Mouse (Mus musculus): ENCODE data around the gene Cnnm2. TPM values are rescaled to one million over a fixed set of nuclear protein-coding genes. Genes with fewer than 3 reads are reported as not detected.
A peak's percentile ranks its signal among the peaks of the same experiment; 100 is the strongest.

Gene Cnnm2
- total RNA-seq, 2 experiments from 2014 or later: 2.4 to 3.3 TPM

DNA sequence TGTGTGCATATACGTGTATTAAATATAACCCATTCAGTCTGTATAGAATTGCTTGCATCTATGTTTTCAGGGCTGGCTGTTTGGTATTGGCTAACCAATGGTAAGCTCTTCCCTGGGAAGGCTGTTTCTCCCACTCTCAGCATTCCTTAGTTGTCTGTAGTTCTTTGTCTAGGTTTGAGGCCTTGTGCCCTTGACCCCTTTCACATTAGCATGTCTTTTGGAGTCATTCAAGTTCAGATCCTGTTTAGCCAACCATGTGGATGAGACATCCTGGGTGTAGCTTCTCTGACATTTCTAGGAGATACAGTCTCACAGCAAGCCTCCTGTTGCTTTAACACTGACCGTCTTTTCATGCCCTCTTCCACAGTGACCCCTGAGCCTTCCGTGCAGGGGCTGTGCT is 74.7 kb downstream of the Cnnm2 start:
- DNase-seq: no peak
- intact Hi-C loops (cut with DNase I): no loop called here

DNA sequence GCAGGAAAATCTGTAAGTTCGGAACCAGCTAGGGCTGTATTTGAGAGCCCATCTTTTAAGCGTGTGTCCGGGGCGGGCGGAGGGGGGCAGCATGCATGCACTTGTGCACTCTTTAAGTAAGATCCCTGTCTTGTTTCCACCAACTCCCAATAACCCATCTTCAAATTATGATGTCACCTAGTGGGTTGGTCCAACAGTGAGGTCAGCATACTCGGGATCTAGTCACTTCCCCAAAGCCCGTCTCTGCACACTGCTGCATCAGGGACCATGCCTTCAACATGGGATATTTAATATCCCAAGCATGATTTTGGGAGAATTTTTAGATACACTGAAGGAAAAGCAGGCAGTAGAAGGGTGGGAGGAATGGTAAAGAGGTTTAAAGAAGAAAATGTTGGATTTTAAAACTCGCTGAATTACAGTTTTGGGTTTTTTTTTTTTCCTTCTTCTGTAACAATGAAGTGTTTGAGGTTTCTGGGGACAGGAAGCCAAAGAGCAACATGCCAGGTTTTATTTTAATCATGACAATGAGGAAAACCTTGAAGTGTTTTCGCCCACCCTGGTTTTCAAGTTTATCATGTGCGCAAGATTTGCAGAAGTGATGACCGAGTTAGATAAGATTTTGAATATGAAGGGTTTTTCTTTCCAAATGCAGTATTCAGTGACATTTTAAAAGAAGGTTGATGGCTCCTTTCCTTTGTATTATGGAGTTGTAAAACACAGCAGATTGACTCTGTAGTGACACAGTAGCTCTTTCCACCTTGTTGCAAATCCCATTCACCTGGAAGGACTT is 76.1 kb downstream of the Cnnm2 start:
- intact Hi-C loops (cut with DNase I): no loop called here

DNA sequence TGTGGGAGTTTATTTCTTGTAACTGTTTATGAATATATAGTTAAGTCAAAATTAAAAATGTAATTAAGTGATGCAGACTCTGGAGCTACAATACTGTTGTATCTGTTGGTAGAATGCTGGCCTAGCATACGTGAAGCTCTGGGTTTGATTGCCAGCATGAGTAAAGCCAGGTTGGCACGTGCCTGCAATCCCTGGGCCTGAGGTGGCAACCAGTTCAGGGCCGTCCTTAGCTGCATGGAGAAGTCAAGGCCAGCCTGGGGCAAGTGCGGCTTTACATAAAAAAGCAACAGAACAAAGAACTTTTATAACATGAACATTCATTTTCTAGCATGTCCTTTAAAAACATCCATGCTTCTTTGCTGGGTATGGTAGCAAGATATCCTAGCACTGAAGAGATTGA is 79.6 kb downstream of the Cnnm2 start:
- intact Hi-C loops (cut with DNase I): no loop called here
- DNase-seq: no peak

More for the DNA sequence above, 76.1 kb downstream of the Cnnm2 start:
- DNase-seq: no peak

DNA sequence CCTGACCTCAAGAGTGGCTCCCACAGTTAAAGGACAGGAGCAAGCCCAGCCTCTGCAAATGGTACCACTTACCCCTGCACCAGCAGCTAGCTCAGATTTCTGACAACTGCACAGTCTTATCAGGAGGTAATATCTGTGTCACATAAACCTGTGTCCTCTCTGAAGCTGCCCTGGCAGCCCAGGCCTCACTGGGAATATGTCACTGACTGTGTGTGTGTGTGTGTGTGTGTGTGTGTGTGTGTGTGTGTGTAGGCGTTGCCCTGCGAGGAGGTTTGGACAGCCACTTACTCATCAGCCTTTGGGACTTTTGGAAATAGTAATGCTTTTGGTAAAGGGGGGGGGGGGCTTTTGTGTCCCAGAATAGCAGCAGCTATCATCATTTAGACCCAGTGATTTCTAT is 81.6 kb downstream of the Cnnm2 start:
- DNase-seq: no peak
- intact Hi-C loops (cut with DNase I): no loop called here

DNA sequence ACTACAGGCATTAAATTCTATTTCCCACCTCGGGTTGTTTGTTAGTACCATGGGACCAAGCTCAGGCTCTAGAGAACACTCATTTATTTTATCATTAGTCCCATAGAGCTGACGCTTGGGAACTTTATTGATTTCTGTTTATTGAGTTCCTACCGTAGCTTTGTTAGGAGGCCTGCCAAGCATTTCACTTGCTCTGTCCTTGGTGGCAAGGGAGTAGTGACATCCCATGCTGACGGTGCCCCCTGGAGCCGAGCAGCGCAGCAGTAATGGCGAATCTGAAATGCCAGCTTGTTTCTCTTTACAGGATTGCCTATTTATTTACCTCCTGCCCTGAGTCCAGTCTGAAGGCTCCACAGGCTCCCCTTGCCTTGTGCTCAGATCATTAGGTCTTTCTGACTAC is 84.7 kb downstream of the Cnnm2 start:
- DNase-seq: no peak
- intact Hi-C loops (cut with DNase I): no loop called here

DNA sequence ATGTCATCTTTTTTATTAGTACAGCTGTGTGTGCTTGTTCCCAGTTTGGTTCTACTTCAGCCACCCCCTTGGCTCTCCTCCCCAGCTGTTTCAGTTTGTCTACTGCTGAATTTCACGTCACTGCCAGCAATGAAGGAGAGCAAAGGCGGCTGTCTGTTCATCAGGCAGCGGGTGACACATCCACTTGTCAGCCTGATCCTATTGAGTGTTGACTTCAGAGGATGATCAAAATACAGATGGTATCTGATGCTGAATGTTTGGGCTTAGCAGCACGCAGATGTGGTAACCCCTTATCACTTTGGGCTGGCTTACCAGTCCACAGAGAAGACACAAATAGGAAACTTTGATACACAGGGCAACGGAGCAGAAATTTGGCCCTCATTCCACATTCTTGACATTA is 85.1 kb downstream of the Cnnm2 start:
- intact Hi-C loops (cut with DNase I): no loop called here
- no peak for DNase-seq

DNA sequence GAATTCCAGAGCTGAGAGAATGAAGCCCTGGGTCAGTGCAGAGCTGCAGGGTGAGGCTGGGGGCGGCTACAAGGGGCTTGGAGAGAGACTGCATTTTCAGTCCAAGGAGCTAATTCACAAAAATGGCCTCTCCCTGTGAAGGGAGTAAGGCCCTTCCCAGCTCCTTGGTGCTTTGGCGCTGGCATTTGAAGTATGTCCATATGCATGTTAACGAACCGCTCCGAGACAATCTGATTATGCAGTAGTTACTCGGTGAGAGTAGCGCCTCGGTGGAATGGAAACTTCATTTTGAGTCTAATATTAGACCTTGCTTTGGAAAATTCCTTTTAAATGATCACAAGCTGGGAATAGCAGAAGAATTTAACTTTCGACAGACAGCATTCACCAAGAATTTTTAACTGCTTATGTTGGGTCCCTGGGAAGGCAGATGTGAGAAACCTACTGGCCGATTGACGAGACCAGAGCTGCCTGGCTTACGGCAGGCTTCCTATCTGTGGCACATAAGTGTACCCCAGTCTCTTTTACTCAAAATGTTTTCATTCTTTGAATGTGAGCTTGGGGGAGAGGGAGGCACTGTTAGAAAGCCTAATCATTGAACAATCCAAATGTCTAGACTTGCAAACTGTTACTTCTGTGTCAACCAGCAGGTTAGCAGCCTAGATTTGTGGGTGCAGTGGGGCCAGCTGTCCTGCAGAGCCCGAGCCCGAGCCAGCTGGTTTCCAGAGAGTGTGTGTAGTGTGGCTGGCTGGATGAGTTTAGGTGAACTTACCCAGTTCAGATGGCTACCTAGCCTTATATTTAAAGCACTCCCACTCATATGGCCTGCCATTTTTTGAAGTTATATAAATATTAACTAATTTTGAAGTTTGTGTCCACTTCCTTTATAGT is 87.2 kb downstream of the Cnnm2 start:
- intact Hi-C loops (cut with DNase I): no loop called here
- DNase-seq: no peak

DNA sequence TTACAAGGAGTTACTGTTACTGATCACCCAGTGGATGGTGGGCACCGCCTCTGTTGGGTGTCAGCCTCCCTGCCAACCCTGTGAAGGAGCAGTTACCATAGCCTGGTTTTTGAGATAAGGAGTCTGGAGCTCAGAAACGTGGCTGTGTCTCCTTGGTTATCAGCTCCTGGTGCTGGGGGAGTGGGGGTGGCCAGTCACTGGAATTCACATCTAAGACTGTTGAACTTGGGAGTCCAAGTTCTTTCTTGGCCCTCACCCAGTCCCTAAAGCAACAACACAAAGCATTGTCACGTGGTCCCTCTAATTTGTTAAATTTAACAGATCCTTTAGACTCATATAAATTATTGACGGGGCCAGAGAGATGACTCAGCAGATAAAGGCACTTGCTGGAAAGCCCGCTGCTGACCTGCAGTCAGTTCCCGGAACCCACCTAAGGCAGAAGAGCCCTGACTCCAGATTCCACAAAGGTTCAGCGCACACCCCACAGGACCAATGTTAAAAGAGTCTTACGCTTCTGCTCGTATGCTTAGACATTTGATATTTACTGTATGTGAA is 88.1 kb downstream of the Cnnm2 start:
- no peak for DNase-seq
- intact Hi-C loops (cut with DNase I): no loop called here

DNA sequence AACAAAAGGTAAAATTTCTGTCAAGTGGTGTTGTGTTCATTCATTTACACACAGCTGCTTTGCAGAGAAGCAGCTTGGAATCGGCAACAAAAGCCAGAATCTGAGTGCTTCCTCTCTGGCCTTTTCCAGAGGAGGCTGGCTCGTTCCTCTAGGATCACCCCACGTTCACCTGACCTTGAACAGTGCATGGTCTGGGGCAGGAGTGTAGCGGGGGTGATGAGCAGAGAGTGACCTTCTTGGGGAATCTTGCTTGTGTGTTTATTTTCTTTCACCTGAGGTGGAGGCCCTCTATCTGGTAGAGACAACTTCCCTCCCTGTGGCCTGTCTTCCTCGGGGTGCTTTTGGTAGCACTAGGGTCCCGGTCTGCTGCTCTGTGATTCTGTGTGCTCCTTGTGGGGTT is 94.8 kb downstream of the Cnnm2 start:
- DNase-seq: no peak
- intact Hi-C loops (cut with DNase I): no loop called here

DNA sequence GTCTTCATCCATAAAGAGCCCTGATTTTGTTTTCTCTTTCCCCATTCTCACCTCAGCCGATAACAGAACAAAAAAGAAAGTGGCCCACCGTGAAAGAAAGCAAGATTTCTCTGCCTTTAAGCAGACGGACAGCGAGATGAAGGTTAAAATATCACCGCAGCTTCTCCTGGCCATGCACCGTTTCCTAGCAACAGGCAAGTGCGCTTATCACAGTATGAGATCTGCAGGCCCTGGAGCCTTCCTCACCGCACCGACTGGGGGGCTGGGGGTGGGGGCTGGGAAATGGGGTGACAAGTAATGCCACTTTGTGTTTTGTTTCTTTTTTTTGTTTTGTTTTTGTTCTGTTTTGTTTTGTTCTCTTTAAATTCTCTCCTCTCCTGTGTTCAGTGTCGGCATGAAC is 95.4 kb downstream of the Cnnm2 start:
- intact Hi-C loops (cut with DNase I): no loop called here
- no peak for DNase-seq

DNA sequence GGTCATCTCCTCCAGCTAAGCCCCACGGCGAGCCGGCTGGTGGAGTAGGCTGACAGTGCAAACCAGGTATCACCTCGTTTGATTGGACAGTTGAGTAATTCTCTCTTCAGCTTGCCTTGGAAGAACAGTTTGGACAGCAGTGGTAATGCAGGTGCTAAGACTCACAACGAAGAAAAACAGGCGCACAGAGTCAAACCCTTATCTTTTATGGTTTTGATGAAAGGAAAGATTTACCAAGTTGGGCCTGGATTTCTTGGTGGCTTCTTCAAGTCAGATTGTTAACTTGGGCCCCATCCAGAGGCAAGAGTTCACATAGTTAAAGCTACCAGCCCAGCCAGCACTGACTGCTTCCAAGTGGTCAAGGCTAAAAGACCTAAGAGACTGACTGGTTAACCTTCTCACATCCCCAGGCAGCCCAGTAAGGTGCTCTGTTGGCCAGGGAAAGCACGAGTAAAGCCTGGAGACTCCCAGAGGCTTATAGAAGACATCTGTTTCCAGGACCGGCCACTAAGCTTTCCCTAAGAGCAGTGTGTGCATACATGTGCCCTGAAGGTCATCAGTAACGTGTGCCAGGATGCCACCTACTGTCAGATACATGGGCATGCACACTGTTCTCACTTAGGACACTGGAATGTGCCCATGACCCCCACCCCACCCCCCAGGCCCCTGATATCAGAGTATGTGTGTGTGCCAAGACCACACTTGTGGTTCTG is 96.0 kb downstream of the Cnnm2 start:
- intact Hi-C loops (cut with DNase I): no loop called here
- no peak for DNase-seq

DNA sequence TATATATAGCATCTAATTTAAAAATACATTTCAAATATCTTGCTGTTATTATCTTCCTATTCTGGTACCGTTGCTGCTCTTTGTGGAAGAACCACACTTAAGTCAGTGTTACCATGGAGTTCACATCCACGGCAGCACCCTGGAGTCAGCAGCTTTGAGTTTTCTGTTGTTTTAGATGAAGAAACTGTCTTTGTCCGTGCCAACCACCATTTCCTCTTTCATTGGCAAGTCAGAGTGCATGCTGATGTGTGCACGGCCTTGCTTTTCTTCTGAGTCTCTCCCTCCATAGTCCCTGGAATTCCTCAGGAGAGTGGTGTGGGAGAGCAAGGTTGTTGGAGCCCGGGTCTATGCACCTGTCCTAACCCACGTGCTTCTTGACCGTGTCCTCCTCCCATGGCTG is 96.8 kb downstream of the Cnnm2 start:
- DNase-seq: no peak
- intact Hi-C loops (cut with DNase I): no loop called here

DNA sequence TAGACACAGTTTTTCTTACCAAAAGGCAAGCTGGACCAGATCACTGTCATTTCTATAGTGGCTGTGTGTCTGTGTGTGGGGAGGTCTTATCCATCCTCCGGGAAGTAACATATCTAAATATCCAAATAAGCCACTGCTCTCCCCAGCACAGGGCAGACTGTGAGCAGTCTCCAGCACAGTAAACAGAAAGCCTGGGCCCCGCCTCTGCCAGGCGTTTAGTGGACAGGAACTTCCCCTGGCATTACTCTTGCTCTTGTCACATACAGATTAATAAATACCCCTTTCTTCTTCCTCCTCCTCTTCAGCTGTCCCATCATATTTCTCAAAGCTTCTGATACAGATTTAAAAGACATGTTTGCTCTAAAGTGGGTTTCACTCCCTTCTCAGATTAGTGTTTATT is 101.2 kb downstream of the Cnnm2 start:
- intact Hi-C loops (cut with DNase I): loop anchor here (10.0 kb wide), 1 partner anchor 268 kb away; the partner anchor contains the start of gene Wbp1l
- DNase-seq: no peak

DNA sequence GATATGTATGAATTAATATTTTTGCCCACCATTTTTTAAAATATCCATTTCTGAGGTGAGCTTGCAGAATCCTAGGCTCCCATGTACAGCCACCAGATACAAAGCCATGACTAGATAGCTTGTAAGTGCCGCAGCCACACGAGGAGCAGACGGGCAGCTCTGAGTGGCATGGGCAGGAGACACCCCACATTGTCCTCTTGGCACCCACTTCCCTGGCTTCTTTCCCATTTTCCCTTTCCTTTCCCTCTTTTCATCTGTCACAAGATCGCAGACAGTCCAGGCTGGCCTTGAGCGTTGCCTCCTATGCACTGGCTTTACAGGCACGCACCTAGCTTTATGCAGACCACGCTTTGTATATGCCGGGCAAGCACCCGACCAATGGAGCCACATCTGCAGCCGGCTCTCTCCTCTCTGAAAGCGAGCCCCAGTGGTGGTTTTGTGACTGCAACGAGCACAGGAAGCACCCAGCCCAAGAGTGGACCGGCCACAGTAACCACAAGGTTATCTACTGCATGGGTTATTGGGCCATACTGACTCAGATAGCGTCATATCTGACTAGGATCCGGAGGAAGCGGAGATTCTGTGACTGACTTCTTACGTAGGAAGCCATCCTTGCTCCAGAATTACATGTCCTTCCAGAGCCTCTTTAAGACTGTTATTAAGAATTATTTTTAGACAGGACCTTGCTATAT is 102.0 kb downstream of the Cnnm2 start:
- intact Hi-C loops (cut with DNase I): loop anchor here (10.0 kb wide), 1 partner anchor 269 kb away; the partner anchor contains the start of gene Wbp1l
- no peak for DNase-seq

DNA sequence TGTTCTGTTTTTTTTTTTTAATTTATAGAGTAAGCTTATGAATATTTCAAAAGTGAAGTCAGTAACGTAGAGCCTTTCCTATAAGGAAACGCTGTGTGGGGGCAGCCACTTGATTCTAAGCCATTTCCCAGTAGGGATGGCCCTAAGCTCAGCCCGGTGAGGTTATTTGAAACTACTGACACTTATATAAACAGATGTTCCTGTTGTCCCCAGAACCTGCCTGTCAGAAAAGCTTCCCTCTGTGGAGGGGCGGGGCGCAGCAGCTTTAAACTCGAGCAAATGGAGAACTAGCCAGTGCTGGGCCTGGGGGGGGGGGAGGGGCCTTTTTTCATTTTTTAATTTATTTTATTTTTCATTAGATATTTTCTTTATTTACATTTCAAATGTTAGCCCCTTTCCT is 102.7 kb downstream of the Cnnm2 start:
- intact Hi-C loops (cut with DNase I): loop anchor here (10.0 kb wide), 1 partner anchor 269 kb away; the partner anchor contains the start of gene Wbp1l
- no peak for DNase-seq

DNA sequence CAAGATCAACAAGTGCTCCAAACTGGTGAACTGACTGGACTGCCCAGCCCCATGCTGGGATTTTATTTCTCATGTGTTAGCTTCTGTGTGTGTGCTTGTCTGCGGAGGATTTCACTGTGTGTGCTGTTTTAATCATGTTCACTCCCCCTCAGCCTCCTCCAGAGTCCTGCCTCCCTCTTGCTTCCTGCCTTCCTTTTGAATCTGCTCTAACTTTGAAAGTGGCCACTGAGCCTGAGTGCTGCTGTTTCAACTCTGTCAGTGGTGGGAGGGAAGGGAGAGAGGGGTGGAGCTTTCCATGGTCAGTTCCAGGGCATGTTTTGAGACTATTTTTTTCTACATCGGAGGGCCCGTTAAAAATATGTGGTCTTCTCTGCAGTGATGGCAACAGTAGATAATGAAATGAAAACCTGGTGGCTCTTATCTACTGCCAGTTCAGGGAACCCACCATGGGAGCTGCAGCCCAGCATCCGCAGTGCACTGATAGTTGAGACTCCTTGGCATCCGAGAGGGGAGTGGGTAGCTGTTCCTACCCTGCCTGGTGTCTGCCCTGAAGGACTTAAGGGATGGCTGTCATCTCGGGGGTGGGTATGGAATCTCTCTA is 103.4 kb downstream of the Cnnm2 start:
- intact Hi-C loops (cut with DNase I): loop anchor here (5.0 to 10.0 kb wide), 2 partner anchors 193 to 270 kb away; partner anchors contain the start of genes Cyp17a1 and Wbp1l

DNA sequence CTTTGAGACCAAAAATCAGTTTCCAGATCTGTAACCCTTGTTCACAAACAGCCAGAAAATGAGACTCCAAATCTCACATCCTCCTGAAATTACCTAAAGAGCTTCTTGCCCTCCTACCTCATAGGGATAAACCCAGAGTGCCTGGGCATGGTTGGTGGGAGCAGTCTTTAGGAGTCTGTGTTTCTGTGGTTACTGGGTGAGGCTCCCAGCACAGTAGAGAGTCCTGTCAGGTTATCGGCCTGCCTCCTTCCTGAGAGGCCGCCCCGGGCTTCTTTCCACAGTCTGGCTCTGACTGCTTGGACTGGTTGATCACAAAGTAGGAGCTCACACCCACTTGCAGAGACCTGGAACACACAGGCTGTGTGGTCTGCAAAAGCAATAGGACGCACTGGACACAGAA is 104.0 kb downstream of the Cnnm2 start:
- no peak for DNase-seq
- intact Hi-C loops (cut with DNase I): loop anchor here (5.0 to 10.0 kb wide), 2 partner anchors 193 to 271 kb away; partner anchors contain the start of genes Cyp17a1 and Wbp1l

More for the DNA sequence above, 103.4 kb downstream of the Cnnm2 start:
- no peak for DNase-seq

DNA sequence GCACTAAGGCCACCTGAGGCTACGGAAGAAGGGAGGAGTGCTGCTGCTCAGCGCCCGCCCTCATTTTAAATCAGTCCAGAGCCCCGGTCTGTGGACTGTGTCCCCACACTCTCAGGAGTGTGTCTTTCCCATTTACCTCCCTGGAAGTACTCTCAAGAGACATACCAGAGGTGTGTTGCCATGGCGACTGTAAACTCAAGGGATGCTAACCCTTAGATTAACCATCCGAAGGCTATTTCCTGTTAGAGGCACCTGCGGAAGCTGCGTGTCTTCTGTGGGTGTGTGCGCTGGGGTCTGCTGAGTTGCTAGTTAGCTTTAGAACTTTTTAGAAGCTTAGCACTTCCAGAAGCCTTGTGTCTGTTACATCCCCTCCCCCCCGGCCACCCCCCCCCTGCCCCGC is 107.7 kb downstream of the Cnnm2 start:
- intact Hi-C loops (cut with DNase I): loop anchor here (1.0 to 10.0 kb wide), 3 partner anchors 110 to 274 kb away; partner anchors contain the start of genes Cyp17a1 and Wbp1l
- no peak for DNase-seq

DNA sequence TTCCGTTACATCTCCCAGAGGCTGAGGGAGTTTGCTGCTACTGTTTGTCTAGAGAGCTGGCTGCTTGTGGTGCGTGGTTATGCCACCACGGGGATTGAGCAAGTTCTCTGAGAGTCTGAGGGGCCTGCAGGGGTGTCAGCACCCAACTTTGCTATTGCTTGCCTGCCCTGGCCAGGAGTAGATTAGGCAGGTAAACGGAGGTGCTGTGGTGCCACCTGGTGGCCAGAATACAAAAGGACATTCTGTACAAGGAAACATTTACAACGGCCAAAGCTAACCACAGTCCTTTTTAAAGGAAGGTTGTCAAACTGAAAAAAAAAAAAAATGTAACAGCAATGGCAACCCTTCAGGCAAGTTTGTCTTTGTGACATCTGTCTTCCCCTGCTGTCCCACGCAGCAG is 108.1 kb downstream of the Cnnm2 start:
- intact Hi-C loops (cut with DNase I): loop anchor here (1.0 to 10.0 kb wide), 3 partner anchors 110 to 275 kb away; partner anchors contain the start of genes Cyp17a1 and Wbp1l
- peak; percentile 71 to 78 for DNase-seq

Data from gastrocnemius, postnatal 36 days (tissue).